Mouse (Mus musculus): Measurements from ENCODE around the gene Slfn1. TPM values are rescaled to one million over a fixed set of nuclear protein-coding genes. Genes with fewer than 3 reads are reported as not detected.
"Not testable (repeated sequence)": the region's sequence is repeated elsewhere in the genome, so short reads cannot be mapped to it uniquely, and the experiment has no call there.

Gene Slfn1
- polyA plus RNA-seq, 1 experiment from 2014 or later, result not detected

- H3K27me3 ChIP-seq, result no peaks in the 10 kb centered on the region
- WGBS, result 98% methylated on average over 3 of the region's 3 CpGs
- H3K4me3 ChIP-seq (replicated peaks), result no peak overlapping the region
- no peak overlapping the region for H3K9ac ChIP-seq
- no peak overlapping the region for H3K27ac ChIP-seq
- no peaks in the 10 kb centered on the region for H3K9me3 ChIP-seq
- no peaks in the 10 kb centered on the region for H3K36me3 ChIP-seq (replicated peaks)
- no peaks in the 10 kb centered on the region for H3K4me1 ChIP-seq
- ATAC-seq (ENCODE audit: low FRiP score), result no peak
- H3K4me2 ChIP-seq, result no peak overlapping the region
Measured at GRCm38 (mm10) chr11:83121131-83121685, 4.6 kb downstream of the Slfn1 start.

- no peak overlapping the region for H3K4me2 ChIP-seq
Measured at GRCm38 (mm10) chr11:83123198-83123597, 6.5 kb downstream of the Slfn1 start.

GRCm38 (mm10) chr11:83124906-83125305 is 8.3 kb downstream of the Slfn1 start:
- H3K9me3 ChIP-seq, result no peaks in the 10 kb centered on the region
- H3K36me3 ChIP-seq (replicated peaks), result no peaks in the 10 kb centered on the region
- no peak overlapping the region for H3K4me2 ChIP-seq
- H3K9ac ChIP-seq, result no peak overlapping the region
- no peak overlapping the region for H3K4me3 ChIP-seq (replicated peaks)
- no peak overlapping the region for H3K27ac ChIP-seq
- WGBS, result 86% methylated on average over 2 of the region's 2 CpGs
- no peaks in the 10 kb centered on the region for H3K27me3 ChIP-seq
- H3K4me1 ChIP-seq, result no peaks in the 10 kb centered on the region
- ATAC-seq (ENCODE audit: low FRiP score), result no peak

More at GRCm38 (mm10) chr11:83123198-83123597, 6.5 kb downstream of the Slfn1 start:
- Histone ChIP-seq H3K4me3 (replicated peaks) (no peak overlapping the region), H3K27me3 (no peaks in the 10 kb centered on the region), H3K27ac (no peak overlapping the region), H3K9me3 (no peaks in the 10 kb centered on the region), H3K4me1 (no peaks in the 10 kb centered on the region), H3K9ac (no peak overlapping the region), H3K36me3 (replicated peaks) (no peaks in the 10 kb centered on the region)
- no peak for ATAC-seq (ENCODE audit: low FRiP score)
- 72% methylated on average over 4 of the region's 4 CpGs for WGBS

- H3K4me2 ChIP-seq, result not testable (repeated sequence)
- WGBS, result 90% methylated on average over 1 of the region's 1 CpGs
Measured at GRCm38 (mm10) chr11:83125633-83126032, 9.0 kb downstream of the Slfn1 start.

GRCm38 (mm10) chr11:83137253-83137652 is 20.6 kb downstream of the Slfn1 start:
- H3K4me3 ChIP-seq (replicated peaks); ATAC-seq (ENCODE audit: low FRiP score); H3K9me3 ChIP-seq; H3K4me2 ChIP-seq; H3K9ac ChIP-seq; H3K36me3 ChIP-seq (replicated peaks); H3K27ac ChIP-seq; H3K4me1 ChIP-seq; H3K27me3 ChIP-seq: not testable (repeated sequence)
- no CpG with 5 or more reads among the region's 2 CpGs for WGBS

More at GRCm38 (mm10) chr11:83125633-83126032, 9.0 kb downstream of the Slfn1 start:
- not testable (repeated sequence) for H3K27me3 ChIP-seq; H3K27ac ChIP-seq; H3K9me3 ChIP-seq; H3K36me3 ChIP-seq (replicated peaks); H3K9ac ChIP-seq; H3K4me1 ChIP-seq; ATAC-seq (ENCODE audit: low FRiP score); H3K4me3 ChIP-seq (replicated peaks)

GRCm38 (mm10) chr11:83148939-83149338 is 32.3 kb downstream of the Slfn1 start:
- not testable (repeated sequence) for H3K27me3 ChIP-seq; H3K27ac ChIP-seq; H3K4me1 ChIP-seq; ATAC-seq (ENCODE audit: low FRiP score); H3K9ac ChIP-seq; H3K9me3 ChIP-seq; H3K4me3 ChIP-seq (replicated peaks); H3K36me3 ChIP-seq (replicated peaks); H3K4me2 ChIP-seq
- no CpG with 5 or more reads among the region's 1 CpGs for WGBS

Other genes starting within 250 kb of the Slfn1 start
- 16.6 and 19.1 TPM in 2 replicates for gene Rffl, start 245.6 kb upstream of the Slfn1 start, polyA plus RNA-seq (2016; fragmentation: Nextera tagmentation; extraction: Ambion mirVana)
- gene Rad51d, start 226.2 kb upstream of the Slfn1 start, polyA plus RNA-seq (2016; fragmentation: Nextera tagmentation; extraction: Ambion mirVana), result 12.6 and 14.2 TPM in 2 replicates
- gene Fndc8, start 224.7 kb upstream of the Slfn1 start, polyA plus RNA-seq (2016; fragmentation: Nextera tagmentation; extraction: Ambion mirVana), result 0.21 and 0.40 TPM in 2 replicates
- gene Nle1, start 208.4 kb upstream of the Slfn1 start, polyA plus RNA-seq (2016; fragmentation: Nextera tagmentation; extraction: Ambion mirVana), result 32.3 and 37.3 TPM in 2 replicates
- 1.0 and 1.3 TPM in 2 replicates for gene Unc45b, start 206.3 kb upstream of the Slfn1 start, polyA plus RNA-seq (2016; fragmentation: Nextera tagmentation; extraction: Ambion mirVana)
- gene Slfn5, start 165.5 kb upstream of the Slfn1 start, polyA plus RNA-seq (2016; fragmentation: Nextera tagmentation; extraction: Ambion mirVana), result 0.38 and 0.89 TPM in 2 replicates
- gene Slfn9, start 125.0 kb upstream of the Slfn1 start, polyA plus RNA-seq (2016; fragmentation: Nextera tagmentation; extraction: Ambion mirVana), result 12.6 and 13.4 TPM in 2 replicates
- 0.21 and 0.37 TPM in 2 replicates for gene Slfn8, start 96.0 kb upstream of the Slfn1 start, polyA plus RNA-seq (2016; fragmentation: Nextera tagmentation; extraction: Ambion mirVana)
- gene Slfn2, start 51.7 kb upstream of the Slfn1 start, polyA plus RNA-seq (2016; fragmentation: Nextera tagmentation; extraction: Ambion mirVana), result 0.96 and 1.2 TPM in 2 replicates
- gene Slfn4, start 58.3 kb downstream of the Slfn1 start, polyA plus RNA-seq (2016; fragmentation: Nextera tagmentation; extraction: Ambion mirVana), result not detected in 2 replicates
- gene Slfn3, start 74.5 kb downstream of the Slfn1 start, polyA plus RNA-seq (2016; fragmentation: Nextera tagmentation; extraction: Ambion mirVana), result 0.28 and 0.53 TPM in 2 replicates
- 0.73 and 0.84 TPM in 2 replicates for gene Slfn14, start 169.9 kb downstream of the Slfn1 start, polyA plus RNA-seq (2016; fragmentation: Nextera tagmentation; extraction: Ambion mirVana)
- gene Ap2b1, start 182.2 kb downstream of the Slfn1 start, polyA plus RNA-seq (2016; fragmentation: Nextera tagmentation; extraction: Ambion mirVana), result 95.7 and 110 TPM in 2 replicates
- 15.4 and 18.5 TPM in 2 replicates for gene Pex12, start 185.7 kb downstream of the Slfn1 start, polyA plus RNA-seq (2016; fragmentation: Nextera tagmentation; extraction: Ambion mirVana)

Measured in forebrain, embryonic 12.5 days (tissue).